Mouse (Mus musculus) E14TG2a.4 (cell line): ENCODE measurements around the gene Krtap9-3.

Experiments used
- CTCF ChIP-seq: conservative IDR thresholded peaks from 2 replicates; pipeline ENCODE4 v1.5.1; 2014; ENCODE audit warnings: low read length
- NANOG ChIP-seq: IDR thresholded peaks from 2 replicates; pipeline ENCODE4 v1.6.1; 2014; ENCODE audit warnings: borderline replicate concordance, low read length, mixed read lengths
- POU5F1 ChIP-seq: IDR thresholded peaks from 2 replicates; pipeline ENCODE4 v1.6.1; 2014; ENCODE audit warnings: low read length, borderline replicate concordance

DNA sequence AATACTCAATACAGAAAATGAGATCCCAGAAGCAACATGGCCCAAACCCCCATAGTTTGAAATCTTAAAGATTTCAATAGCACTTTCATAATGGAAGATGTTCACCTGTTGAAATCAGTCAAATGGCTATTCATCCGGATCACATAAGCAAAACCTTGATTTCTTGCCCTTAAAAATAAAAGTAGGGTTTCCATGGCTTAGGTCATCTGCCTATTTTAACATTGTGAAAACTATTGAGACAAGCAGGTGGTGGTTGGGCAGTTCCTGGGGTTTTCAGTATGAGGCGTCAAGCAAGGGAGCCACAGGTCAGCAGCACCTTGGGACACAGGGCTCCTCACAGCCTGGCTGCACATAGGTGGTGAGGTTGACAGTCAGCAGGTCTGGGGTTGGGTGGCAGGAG, 41.7 kb downstream of the Krtap9-3 start:
- TF ChIP-seq CTCF (no peak), NANOG (no peak), POU5F1 (no peak)
